Mouse (Mus musculus) heart, postnatal 14 days (tissue): ENCODE data around the gene Erg28. TPM values are rescaled to one million over a fixed set of nuclear protein-coding genes. Genes with fewer than 3 reads are reported as not detected.

Source experiments
- DNase-seq, 2 experiments: peaks; one replicate each; pipeline ENCODE4 v3.0.0; 2021 to 2022
- intact Hi-C: fragments of 180-260 bp; cut with DNase I; formaldehyde crosslinking; loops from one replicate; pipeline ENCODE4 v1.15.1; 2025
- long read RNA-seq, 2 experiments: library from polyadenylated mRNA; stranded (forward); transcript quantifications; one replicate each; pipeline ENCODE4 v2.0.0; 2021
- total RNA-seq, 2 experiments: library from RNA; stranded (reverse); gene quantifications; 2 replicates each; pipeline ENCODE4 v1.2.3; 2021

Gene Erg28
- 1 to 10 TPM; 6.2 to 7.3 TPM for total RNA-seq
- long read RNA-seq, experiment 1, transcript Erg28-201 (5 exons, 1,169 nt), result major isoform, 5 of 10 reads
- long read RNA-seq, experiment 1, partial matches to known transcripts, result 0 of 10 reads
- long read RNA-seq, experiment 1, other reads (novel, unspliced or antisense), result 5 of 10 reads
- long read RNA-seq, experiment 2, partial matches to known transcripts, result 0 of 5 reads
- long read RNA-seq, experiment 2, other reads (novel, unspliced or antisense), result 1 of 5 reads

- peak; percentile 96 for DNase-seq
- intact Hi-C loops, result no loop called here
These were observed at the start of gene Erg28, which contains the start of gene Ttll5 for GRCm38 (mm10) chr12:85824438-85825264. Gene Erg28 (minus strand): TSS chr12:85824550. Gene Ttll5 (plus strand): TSS chr12:85824659.

- peak; percentile 48 to 68 for DNase-seq
- intact Hi-C loops, result no loop called here
These were observed 45.1 kb upstream of the Erg28 start for GRCm38 (mm10) chr12:85869423-85869822.

- no peak for DNase-seq
- intact Hi-C loops, result no loop called here
These were observed 42.8 kb upstream of the Erg28 start for GRCm38 (mm10) chr12:85867125-85867524.

- no peak for DNase-seq
- intact Hi-C loops, result no loop called here
These were observed 42.3 kb upstream of the Erg28 start for GRCm38 (mm10) chr12:85866624-85867023.

- DNase-seq, result peak in 1 of 2 experiments; percentile 12
- intact Hi-C loops, result no loop called here
These were observed 41.2 kb upstream of the Erg28 start for GRCm38 (mm10) chr12:85865526-85865925.

GRCm38 (mm10) chr12:85862514-85862913, 38.2 kb upstream of the Erg28 start:
- intact Hi-C loops, result no loop called here
- peak in 1 of 2 experiments; percentile 30 for DNase-seq

- intact Hi-C loops, result no loop called here
These were observed 35.3 kb upstream of the Erg28 start for GRCm38 (mm10) chr12:85859511-85860189.

GRCm38 (mm10) chr12:85859111-85859510, 34.8 kb upstream of the Erg28 start:
- intact Hi-C loops, result no loop called here
- no peak for DNase-seq

More at GRCm38 (mm10) chr12:85859511-85860189, 35.3 kb upstream of the Erg28 start:
- DNase-seq, result peak in 1 of 2 experiments; percentile 45

- DNase-seq, result no peak
- intact Hi-C loops, result no loop called here
These were observed 33.0 kb upstream of the Erg28 start for GRCm38 (mm10) chr12:85857300-85857699.

- DNase-seq, result no peak
- intact Hi-C loops, result no loop called here
These were observed 29.9 kb upstream of the Erg28 start for GRCm38 (mm10) chr12:85854271-85854670.

GRCm38 (mm10) chr12:85853836-85854235, 29.5 kb upstream of the Erg28 start:
- no peak for DNase-seq
- intact Hi-C loops, result no loop called here

GRCm38 (mm10) chr12:85850661-85851060, 26.3 kb upstream of the Erg28 start:
- DNase-seq, result no peak
- intact Hi-C loops, result no loop called here

GRCm38 (mm10) chr12:85848164-85848958, 24.0 kb upstream of the Erg28 start:
- intact Hi-C loops, result no loop called here

GRCm38 (mm10) chr12:85839371-85840000, 15.1 kb upstream of the Erg28 start:
- intact Hi-C loops, result no loop called here
- DNase-seq, result no peak

More at GRCm38 (mm10) chr12:85848164-85848958, 24.0 kb upstream of the Erg28 start:
- peak; percentile 27 to 52 for DNase-seq

- no peak for DNase-seq
- intact Hi-C loops, result no loop called here
These were observed 13.4 kb upstream of the Erg28 start for GRCm38 (mm10) chr12:85837765-85838164.

- no peak for DNase-seq
- intact Hi-C loops, result no loop called here
These were observed 10.2 kb upstream of the Erg28 start for GRCm38 (mm10) chr12:85834543-85834942.

- peak in 1 of 2 experiments; percentile 57 for DNase-seq
- intact Hi-C loops, result no loop called here
These were observed 6.3 kb upstream of the Erg28 start for GRCm38 (mm10) chr12:85830691-85831090.

- DNase-seq, result no peak
- intact Hi-C loops, result no loop called here
These were observed 5.5 kb upstream of the Erg28 start for GRCm38 (mm10) chr12:85829866-85830265.

GRCm38 (mm10) chr12:85828856-85829255, 4.5 kb upstream of the Erg28 start:
- intact Hi-C loops, result no loop called here
- DNase-seq, result no peak

GRCm38 (mm10) chr12:85825822-85826221, 1.5 kb upstream of the Erg28 start:
- intact Hi-C loops, result no loop called here
- DNase-seq, result no peak
